Mouse (Mus musculus): ENCODE results near the gene Osbpl8.

Osbpl8 gene

GRCm38 (mm10) chr10:111314636-111315395 is 150.3 kb downstream of the Osbpl8 start:
- DNase-seq (ENCODE audit: low spot score), result no peak

- DNase-seq (ENCODE audit: low spot score), result no peak
These were observed 151.4 kb downstream of the Osbpl8 start for GRCm38 (mm10) chr10:111315940-111316339.

GRCm38 (mm10) chr10:111318021-111318420 is 153.5 kb downstream of the Osbpl8 start:
- no peak for DNase-seq (ENCODE audit: low spot score)

- DNase-seq (ENCODE audit: low spot score), result no peak
These were observed 154.4 kb downstream of the Osbpl8 start for GRCm38 (mm10) chr10:111318805-111319500.

GRCm38 (mm10) chr10:111320579-111320978 is 156.0 kb downstream of the Osbpl8 start:
- no peak for DNase-seq (ENCODE audit: low spot score)

- no peak for DNase-seq (ENCODE audit: low spot score)
These were observed 163.4 kb downstream of the Osbpl8 start for GRCm38 (mm10) chr10:111327957-111328356.

- no peak for DNase-seq (ENCODE audit: low spot score)
These were observed 164.8 kb downstream of the Osbpl8 start for GRCm38 (mm10) chr10:111329326-111329725.

GRCm38 (mm10) chr10:111334902-111335301 is 170.3 kb downstream of the Osbpl8 start:
- DNase-seq (ENCODE audit: low spot score), result no peak

- no peak for DNase-seq (ENCODE audit: low spot score)
These were observed 171.2 kb downstream of the Osbpl8 start for GRCm38 (mm10) chr10:111335517-111336352.

GRCm38 (mm10) chr10:111336353-111336713 is 171.8 kb downstream of the Osbpl8 start:
- no peak for DNase-seq (ENCODE audit: low spot score)

- DNase-seq (ENCODE audit: low spot score), result no peak
These were observed 174.7 kb downstream of the Osbpl8 start for GRCm38 (mm10) chr10:111339296-111339695.

GRCm38 (mm10) chr10:111341761-111342160 is 177.2 kb downstream of the Osbpl8 start:
- no peak for DNase-seq (ENCODE audit: low spot score)

GRCm38 (mm10) chr10:111343555-111343954 is 179.0 kb downstream of the Osbpl8 start:
- DNase-seq (ENCODE audit: low spot score), result no peak

Measured in urinary bladder, postnatal 14 days (tissue).